Mouse (Mus musculus): ENCODE measurements around the gene Olfr186. TPM values are rescaled to one million over a fixed set of nuclear protein-coding genes. Genes with fewer than 3 reads are reported as not detected.

The Olfr186 gene
- not detected for polyA plus RNA-seq (2014; fragmentation: Illumina TruSeq; extraction: RNeasy Lipid Tissue Mini Kit (QIAGEN cat#74804); ENCODE audit: low replicate concordance)

DNA sequence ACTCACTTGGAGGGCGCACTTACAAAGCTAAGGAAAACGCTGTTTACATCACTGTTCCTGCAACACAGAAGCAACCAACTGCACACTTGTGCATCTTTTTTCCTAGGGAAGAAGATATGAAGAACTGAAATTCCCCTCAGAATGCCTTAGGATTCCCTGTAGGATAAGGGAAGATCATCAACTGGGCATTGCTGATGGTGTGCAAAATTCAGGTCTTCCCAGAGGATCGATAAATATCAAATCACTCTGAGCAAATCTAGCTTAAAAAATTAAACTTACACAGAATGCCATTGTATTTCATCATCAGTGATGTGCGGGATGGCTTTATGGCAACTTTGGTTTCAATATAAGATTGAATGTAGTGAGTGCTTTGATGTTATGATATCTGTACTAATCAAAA, at the start of gene Olfr186:
TSS of gene Olfr186 (minus strand) at position 101 of the 400 bp plus-strand sequence.

DNA sequence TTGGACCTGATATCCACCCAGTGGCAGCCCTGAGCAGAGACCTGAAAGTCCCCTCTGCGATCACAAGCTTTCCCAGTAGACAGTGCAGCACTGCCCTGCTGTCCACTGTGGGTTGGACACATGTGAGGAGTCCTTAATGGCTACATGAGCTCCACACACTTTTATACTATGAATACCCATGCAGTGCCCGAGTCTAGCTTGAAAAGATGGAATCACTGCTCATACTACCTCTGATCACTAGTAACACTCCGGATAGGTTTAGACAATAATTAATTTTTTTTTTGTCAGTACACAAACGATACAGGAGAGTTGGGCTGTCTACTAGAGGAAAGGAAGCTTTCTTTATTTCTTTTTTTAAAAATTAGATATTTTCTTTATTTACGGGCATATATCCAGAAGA, 47.8 kb upstream of the Olfr186 start, which contains the start of gene Olfr190:
TSS of gene Olfr190 (minus strand) at position 101 of the 400 bp plus-strand sequence.

DNA sequence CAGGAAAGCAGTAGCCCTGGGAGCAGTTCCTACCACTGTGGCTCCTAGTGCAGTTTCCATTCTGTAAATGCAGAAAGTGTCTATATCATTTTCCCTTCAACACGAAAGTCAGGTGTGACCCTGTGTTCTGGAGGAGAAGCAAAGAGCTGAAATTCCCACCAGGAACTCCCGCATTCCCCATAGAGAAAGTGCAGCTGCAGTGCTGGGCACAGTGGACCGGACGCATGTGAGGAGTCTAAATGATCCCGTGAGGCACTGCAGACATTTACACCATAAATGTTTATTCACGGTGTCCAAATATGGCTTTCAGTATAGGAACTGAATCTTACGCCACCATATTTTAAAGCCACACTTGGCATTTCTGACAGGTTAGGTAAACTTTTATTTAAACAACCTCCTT, 9.6 kb upstream of the Olfr186 start, which contains the start of gene Olfr187:
TSS of gene Olfr187 (minus strand) at position 58 of the 400 bp plus-strand sequence.

DNA sequence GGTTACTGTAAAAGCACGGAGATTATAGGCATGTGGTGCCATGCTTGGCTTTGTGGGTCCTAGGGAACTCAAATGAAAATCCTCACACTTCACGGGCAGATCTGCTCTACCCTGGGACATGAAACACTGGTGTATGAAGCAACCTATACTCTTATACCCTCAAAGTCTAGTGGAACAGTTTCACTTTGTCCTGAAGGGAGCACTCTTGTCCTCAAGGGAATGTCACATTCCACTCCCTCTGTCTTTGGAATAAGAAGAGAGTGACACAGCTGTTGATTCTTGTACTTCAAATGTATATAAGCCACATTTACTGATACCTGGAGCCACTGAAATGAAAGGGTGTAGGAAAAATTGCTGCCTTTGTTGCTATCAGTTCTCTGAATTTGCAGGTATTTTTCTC, 35.0 kb downstream of the Olfr186 start, which contains the start of gene Olfr183:
TSS of gene Olfr183 (plus strand) at position 301 of the 400 bp plus-strand sequence.

Other genes starting within 250 kb of the Olfr186 start
- not detected for gene Olfr173, start 230.0 kb downstream of the Olfr186 start, polyA plus RNA-seq (2014; fragmentation: Illumina TruSeq; extraction: RNeasy Lipid Tissue Mini Kit (QIAGEN cat#74804); ENCODE audit: low replicate concordance)
- not detected for gene Olfr175-ps1, start 203.5 kb downstream of the Olfr186 start, polyA plus RNA-seq (2014; fragmentation: Illumina TruSeq; extraction: RNeasy Lipid Tissue Mini Kit (QIAGEN cat#74804); ENCODE audit: low replicate concordance)
- gene Olfr177, start 155.5 kb downstream of the Olfr186 start, polyA plus RNA-seq (2014; fragmentation: Illumina TruSeq; extraction: RNeasy Lipid Tissue Mini Kit (QIAGEN cat#74804); ENCODE audit: low replicate concordance) = not detected
- gene Olfr178, start 138.2 kb downstream of the Olfr186 start, polyA plus RNA-seq (2014; fragmentation: Illumina TruSeq; extraction: RNeasy Lipid Tissue Mini Kit (QIAGEN cat#74804); ENCODE audit: low replicate concordance) = not detected
- not detected for gene Olfr181, start 101.5 kb downstream of the Olfr186 start, polyA plus RNA-seq (2014; fragmentation: Illumina TruSeq; extraction: RNeasy Lipid Tissue Mini Kit (QIAGEN cat#74804); ENCODE audit: low replicate concordance)
- not detected for gene Olfr180, start 100.9 kb downstream of the Olfr186 start, polyA plus RNA-seq (2014; fragmentation: Illumina TruSeq; extraction: RNeasy Lipid Tissue Mini Kit (QIAGEN cat#74804); ENCODE audit: low replicate concordance)
- gene Olfr183, start 34.9 kb downstream of the Olfr186 start, polyA plus RNA-seq (2014; fragmentation: Illumina TruSeq; extraction: RNeasy Lipid Tissue Mini Kit (QIAGEN cat#74804); ENCODE audit: low replicate concordance) = not detected
- gene Olfr187, start 9.5 kb upstream of the Olfr186 start, polyA plus RNA-seq (2014; fragmentation: Illumina TruSeq; extraction: RNeasy Lipid Tissue Mini Kit (QIAGEN cat#74804); ENCODE audit: low replicate concordance) = not detected
- gene Olfr190, start 47.7 kb upstream of the Olfr186 start, polyA plus RNA-seq (2014; fragmentation: Illumina TruSeq; extraction: RNeasy Lipid Tissue Mini Kit (QIAGEN cat#74804); ENCODE audit: low replicate concordance) = not detected
- not detected for gene Olfr191, start 59.5 kb upstream of the Olfr186 start, polyA plus RNA-seq (2014; fragmentation: Illumina TruSeq; extraction: RNeasy Lipid Tissue Mini Kit (QIAGEN cat#74804); ENCODE audit: low replicate concordance)
- gene Olfr193, start 81.6 kb upstream of the Olfr186 start, polyA plus RNA-seq (2014; fragmentation: Illumina TruSeq; extraction: RNeasy Lipid Tissue Mini Kit (QIAGEN cat#74804); ENCODE audit: low replicate concordance) = not detected
- gene Olfr194, start 90.8 kb upstream of the Olfr186 start, polyA plus RNA-seq (2014; fragmentation: Illumina TruSeq; extraction: RNeasy Lipid Tissue Mini Kit (QIAGEN cat#74804); ENCODE audit: low replicate concordance) = not detected
- not detected for gene Olfr195, start 116.8 kb upstream of the Olfr186 start, polyA plus RNA-seq (2014; fragmentation: Illumina TruSeq; extraction: RNeasy Lipid Tissue Mini Kit (QIAGEN cat#74804); ENCODE audit: low replicate concordance)
- gene Olfr196, start 140.2 kb upstream of the Olfr186 start, polyA plus RNA-seq (2014; fragmentation: Illumina TruSeq; extraction: RNeasy Lipid Tissue Mini Kit (QIAGEN cat#74804); ENCODE audit: low replicate concordance) = not detected
- gene Olfr198, start 173.2 kb upstream of the Olfr186 start, polyA plus RNA-seq (2014; fragmentation: Illumina TruSeq; extraction: RNeasy Lipid Tissue Mini Kit (QIAGEN cat#74804); ENCODE audit: low replicate concordance) = not detected
- gene Olfr199, start 189.5 kb upstream of the Olfr186 start, polyA plus RNA-seq (2014; fragmentation: Illumina TruSeq; extraction: RNeasy Lipid Tissue Mini Kit (QIAGEN cat#74804); ENCODE audit: low replicate concordance) = not detected
- not detected for gene Olfr201, start 242.3 kb upstream of the Olfr186 start, polyA plus RNA-seq (2014; fragmentation: Illumina TruSeq; extraction: RNeasy Lipid Tissue Mini Kit (QIAGEN cat#74804); ENCODE audit: low replicate concordance)

Data from small intestine, adult 10 weeks (tissue).